Mouse (Mus musculus): ENCODE results near the gene Pitpnm3.
"Not testable (repeated sequence)": the region's sequence is repeated elsewhere in the genome, so short reads cannot be mapped to it uniquely, and the experiment has no call there.

The Pitpnm3 gene

GRCm38 (mm10) chr11:72135383-72136158 lies at the start of gene Pitpnm3:
Pitpnm3 (minus strand) TSS chr11:72135778.
- no peak for DNase-seq (ENCODE audit: inconsistent ontology term)

- DNase-seq (ENCODE audit: inconsistent ontology term): no peak
Measured at GRCm38 (mm10) chr11:72184252-72184651, 48.7 kb upstream of the Pitpnm3 start.

DNA sequence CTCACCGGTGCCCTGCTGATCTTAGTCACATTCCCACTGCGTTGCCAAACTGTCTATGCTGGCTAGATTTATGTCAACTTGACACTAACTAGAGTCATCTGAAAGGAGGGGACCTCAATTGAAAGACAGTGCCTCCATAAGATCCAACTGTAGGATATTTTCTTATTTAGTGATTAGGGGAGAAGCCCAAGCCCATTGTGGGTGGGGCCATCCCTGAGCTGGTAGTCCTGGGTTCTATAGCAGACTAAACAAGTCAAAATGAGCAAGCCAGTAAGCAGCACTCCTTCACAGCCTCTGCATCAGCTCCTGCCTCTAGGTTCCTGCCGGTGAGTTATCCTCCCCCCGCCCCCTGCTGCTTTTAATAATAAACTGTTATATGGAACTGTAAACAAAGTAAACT lies 45.6 kb upstream of the Pitpnm3 start:
- DNase-seq (ENCODE audit: inconsistent ontology term): no peak

- DNase-seq (ENCODE audit: inconsistent ontology term): no peak
Measured at GRCm38 (mm10) chr11:72180556-72180955, 45.0 kb upstream of the Pitpnm3 start.

GRCm38 (mm10) chr11:72176553-72176952 lies 41.0 kb upstream of the Pitpnm3 start:
- DNase-seq (ENCODE audit: inconsistent ontology term): peak; percentile 73

DNA sequence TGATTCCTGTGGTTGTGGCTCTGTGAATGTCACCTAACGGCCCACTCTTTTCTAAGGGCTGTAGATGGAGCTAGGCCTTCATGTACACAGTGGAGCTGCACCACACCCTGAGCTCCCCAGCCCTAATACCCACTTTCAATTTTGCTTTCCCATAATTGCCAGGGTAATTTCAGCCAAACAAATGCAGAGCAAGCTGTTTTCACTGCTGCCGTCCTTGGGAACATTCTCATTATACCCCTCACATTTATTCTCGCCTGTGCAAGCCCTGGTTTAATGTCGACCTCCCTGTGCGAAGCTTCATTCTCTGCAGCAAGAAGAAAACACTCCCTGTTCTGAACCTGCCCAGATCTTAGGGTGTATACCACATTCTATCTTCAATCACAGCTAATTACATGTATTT lies 40.4 kb upstream of the Pitpnm3 start:
- no peak for DNase-seq (ENCODE audit: inconsistent ontology term)

DNA sequence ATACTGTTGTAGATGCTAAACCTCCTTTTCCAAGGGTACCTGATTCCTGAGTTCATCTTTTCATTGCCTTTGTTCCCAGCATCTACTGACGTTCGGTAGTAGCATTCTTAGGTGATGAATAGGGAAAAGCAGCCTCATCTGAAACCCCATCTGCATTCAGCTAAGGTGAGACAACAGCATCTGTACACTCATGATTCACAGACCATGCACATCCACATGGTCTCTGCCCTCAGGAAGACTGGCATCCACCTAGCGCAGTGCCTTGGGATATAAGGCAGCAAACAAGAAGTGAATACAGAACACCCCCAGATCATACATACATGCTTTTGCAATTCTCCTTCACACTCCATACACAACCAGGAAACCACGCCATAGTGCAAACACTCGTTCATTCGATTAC lies 39.1 kb upstream of the Pitpnm3 start:
- no peak for DNase-seq (ENCODE audit: inconsistent ontology term)

DNA sequence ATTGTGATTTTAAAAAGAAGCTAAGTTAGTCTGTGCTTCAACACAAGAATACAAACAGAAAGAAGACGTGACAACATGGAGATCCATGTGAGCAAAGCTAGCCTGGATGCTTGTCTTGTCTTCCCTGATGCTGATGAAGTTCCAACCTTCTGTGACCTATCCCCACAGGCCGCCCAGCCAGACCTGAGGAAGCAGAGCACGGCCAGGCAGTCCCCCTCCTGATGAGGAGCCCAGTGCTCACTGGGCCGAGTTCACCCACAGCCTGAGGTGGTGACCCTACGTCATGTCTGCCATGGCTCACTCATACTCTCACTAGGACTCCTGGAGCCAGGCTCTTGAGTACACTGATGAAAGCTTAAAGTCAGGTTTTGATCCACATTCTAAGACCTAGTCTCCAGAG lies 37.9 kb upstream of the Pitpnm3 start:
- DNase-seq (ENCODE audit: inconsistent ontology term): no peak

- DNase-seq (ENCODE audit: inconsistent ontology term): not testable (repeated sequence)
Measured at GRCm38 (mm10) chr11:72171906-72172305, 36.3 kb upstream of the Pitpnm3 start.

GRCm38 (mm10) chr11:72169871-72170270 lies 34.3 kb upstream of the Pitpnm3 start:
- DNase-seq (ENCODE audit: inconsistent ontology term): no peak

- DNase-seq (ENCODE audit: inconsistent ontology term): no peak
Measured at GRCm38 (mm10) chr11:72163198-72163597, 27.6 kb upstream of the Pitpnm3 start.

DNA sequence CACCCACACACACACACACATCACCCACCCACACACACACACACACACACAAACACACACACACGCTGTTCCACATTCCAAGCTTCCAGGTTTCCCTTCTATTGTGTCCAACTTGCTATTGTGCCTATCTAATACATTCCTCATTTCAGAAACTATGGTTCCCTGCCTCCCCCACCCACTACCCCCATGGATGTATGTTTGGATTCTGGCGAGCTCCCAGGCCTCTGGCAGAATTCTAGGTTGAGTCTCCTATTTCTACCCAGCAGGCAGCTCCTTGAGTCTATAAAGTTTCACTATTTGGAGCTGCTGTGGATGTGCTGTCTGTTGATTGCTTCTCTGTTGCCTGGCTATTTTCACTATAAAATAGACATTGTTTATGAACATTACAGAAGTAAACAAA lies 21.0 kb upstream of the Pitpnm3 start:
- no peak for DNase-seq (ENCODE audit: inconsistent ontology term)

DNA sequence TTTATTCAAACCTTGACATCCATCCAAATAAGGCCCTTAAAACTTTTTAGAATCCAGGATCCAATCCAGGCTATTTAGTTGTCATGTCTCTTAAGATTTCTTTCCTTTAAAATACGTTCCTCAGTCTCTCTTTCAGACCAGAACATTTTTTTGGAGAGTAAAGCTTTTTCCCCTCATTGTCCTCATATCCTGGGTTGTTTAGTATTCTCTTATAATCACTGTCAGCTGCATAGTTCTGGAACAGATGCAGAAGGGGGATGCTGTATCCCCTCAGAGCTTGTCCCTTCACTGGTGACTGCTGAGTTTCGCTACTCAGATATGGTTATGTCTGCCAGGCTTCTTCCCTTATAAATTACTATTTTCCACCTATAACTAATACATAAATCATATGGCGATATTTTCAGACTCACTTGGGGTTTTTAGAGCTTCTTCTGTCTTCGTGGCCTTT lies 20.4 kb upstream of the Pitpnm3 start:
- no peak for DNase-seq (ENCODE audit: inconsistent ontology term)

DNA sequence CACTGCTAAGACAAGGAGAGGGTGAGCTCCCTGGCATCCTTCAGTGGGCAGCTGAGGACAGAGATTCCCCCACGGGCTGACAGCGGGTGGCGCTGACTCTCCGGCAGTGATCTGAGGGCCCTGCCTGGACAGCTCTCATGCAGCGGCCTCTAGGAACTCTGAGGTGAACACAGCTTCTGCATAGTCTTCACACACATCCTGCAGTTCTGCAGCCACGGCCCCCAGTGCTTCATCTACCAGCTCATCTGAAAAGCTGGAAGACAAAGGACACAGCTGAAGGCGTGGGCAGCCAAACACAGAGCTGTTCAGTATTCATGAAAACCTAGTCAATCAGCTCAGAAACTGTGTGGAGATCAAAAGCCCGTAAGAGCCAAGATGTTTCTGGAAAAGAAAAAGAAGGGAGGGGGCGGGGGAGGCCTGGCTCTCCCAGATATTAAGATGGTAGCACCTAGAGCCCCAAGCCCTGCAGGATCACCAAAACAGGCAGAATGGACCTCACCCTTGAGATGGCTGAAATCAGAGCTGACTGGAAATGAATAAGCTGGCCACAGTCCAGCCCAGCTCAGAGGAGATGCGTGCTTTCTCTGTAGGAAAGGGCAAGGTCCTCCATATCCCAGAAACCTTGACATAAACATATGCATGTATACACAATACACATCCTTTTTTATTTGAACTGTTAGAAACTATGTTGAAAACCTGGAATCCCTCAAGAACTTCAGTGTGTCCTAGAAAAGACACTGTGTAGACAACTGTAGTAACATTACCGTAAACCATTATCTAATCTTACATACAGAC lies 19.8 kb upstream of the Pitpnm3 start:
- DNase-seq (ENCODE audit: inconsistent ontology term): peak; percentile 67

DNA sequence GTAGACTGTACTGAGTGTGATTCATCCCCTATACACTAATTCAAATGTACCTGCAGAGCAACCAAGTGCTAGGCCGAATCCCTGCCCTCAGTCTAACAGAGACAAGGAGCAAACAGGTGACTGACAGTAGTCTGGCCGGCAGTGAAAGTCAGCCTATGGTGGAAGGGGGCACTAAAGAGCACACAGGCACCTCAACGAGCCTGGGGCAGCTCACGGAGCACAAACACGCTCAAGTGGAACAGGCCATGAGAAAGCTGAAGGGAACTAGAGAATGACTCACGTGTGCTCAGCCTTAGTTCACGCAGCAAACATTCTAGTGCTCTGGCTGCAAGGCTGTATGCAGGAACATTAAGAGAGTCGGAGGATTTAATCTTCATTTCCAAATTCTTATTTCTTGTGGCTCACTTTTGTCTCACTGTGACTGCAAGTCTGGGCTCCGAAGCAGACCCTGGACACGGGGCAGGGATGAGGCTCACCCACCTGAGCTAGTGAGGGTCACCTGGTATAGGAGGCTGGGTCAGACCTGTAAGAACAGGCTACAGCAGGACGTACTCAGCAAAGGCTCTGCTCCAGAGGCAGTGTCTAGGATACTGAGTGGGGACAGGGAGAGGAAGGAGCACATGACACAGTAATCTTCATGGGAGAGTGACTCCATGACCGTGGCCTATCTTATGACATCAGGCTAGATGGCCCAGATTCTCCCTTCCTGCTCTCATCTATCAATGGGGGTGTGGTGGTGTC lies 17.7 kb upstream of the Pitpnm3 start:
- DNase-seq (ENCODE audit: inconsistent ontology term): no peak

DNA sequence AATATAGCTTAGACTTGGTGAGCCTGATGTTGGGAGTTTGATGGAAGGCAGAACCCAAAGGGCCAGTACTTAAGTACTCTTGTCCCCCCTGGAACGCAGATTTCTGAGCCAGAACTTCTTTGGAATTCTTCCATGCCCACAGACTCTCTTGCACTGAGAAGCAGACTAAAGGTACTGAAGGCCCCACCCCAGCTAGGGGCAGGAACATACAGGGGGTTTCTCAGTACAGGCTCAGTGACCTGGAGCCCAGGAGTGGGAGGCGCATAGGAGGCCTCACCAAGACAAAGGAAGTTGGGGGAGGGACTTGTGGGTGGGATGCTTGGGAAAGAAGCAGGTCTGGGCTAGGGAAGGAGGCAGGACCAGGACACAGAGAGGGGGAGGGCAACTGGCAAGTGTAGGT lies 15.5 kb upstream of the Pitpnm3 start:
- DNase-seq (ENCODE audit: inconsistent ontology term): no peak

DNA sequence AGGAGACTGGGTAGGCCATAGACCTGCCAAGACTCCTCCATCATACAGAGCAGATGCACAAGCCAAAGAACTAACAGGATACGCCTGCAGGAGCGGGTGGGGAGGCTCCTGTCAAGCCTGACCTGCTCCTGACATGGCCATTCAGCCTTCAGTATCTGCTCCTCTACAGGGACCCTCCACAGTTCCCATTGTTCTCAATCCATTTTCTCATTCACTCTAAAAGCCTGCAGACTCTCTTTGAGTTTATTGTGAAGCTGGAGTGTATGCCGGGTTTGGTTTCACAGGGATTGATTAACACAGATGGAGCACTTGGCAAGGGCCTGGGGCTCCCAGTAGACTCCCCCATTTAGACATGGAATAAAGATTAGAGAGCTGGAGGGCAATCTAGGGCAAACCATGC lies 12.3 kb upstream of the Pitpnm3 start:
- DNase-seq (ENCODE audit: inconsistent ontology term): no peak

DNA sequence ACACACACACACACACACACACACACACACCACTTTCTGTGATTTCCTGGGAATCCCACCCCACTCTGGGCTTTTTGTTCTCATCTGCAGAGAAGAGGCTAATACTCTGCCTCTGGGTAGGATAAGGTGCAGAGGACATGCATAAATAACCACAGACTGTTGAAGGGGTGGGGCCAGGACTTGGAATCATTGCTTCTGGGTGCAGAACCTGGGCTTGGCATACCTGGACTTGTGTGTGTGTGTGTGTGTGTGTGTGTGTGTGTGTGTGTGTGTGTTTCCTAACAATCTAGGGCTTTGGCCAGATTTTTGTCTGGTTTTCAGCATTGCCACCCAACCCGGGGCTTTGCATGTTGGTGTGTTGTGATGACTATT lies 10.3 kb upstream of the Pitpnm3 start:
- DNase-seq (ENCODE audit: inconsistent ontology term): no peak

- DNase-seq (ENCODE audit: inconsistent ontology term): peak; percentile 92
Measured at GRCm38 (mm10) chr11:72145182-72145876, 9.8 kb upstream of the Pitpnm3 start.

GRCm38 (mm10) chr11:72142889-72143288 lies 7.3 kb upstream of the Pitpnm3 start:
- peak; percentile 89 for DNase-seq (ENCODE audit: inconsistent ontology term)

DNA sequence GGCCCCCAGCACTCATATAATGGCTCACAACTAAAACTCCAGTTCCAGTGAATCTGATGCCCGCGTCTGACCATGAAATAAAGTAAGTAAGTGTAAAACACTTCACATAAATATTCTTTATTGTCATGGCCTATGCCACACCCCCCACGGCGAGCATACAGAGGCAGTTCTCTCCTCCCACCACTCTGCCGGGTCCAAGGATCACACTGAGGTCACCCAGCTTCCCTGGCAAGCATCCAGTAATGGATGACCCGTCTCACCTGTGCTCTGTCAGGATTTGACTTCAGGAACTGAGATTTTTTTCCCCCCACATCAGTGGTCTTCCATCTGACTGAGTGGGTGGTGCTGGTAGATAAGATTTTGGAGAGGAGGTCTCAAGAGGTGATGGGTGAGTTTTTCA lies 4.6 kb upstream of the Pitpnm3 start:
- no peak for DNase-seq (ENCODE audit: inconsistent ontology term)

Data from Muller cell, postnatal 12 days (primary cell).